Mouse (Mus musculus) urinary bladder, postnatal 14 days (tissue): Measurements from ENCODE around the gene Smg9.

Experiments used
- DNase-seq: peaks from one replicate; pipeline ENCODE4 v3.0.0; 2021; ENCODE audit warnings: low spot score

The Smg9 gene

GRCm38 (mm10) chr7:24445266-24445926, 46.0 kb downstream of the Smg9 start:
- DNase-seq: no peak

- no peak for DNase-seq
Measured at GRCm38 (mm10) chr7:24446697-24447340, 47.4 kb downstream of the Smg9 start.

- peak; percentile 36 for DNase-seq
Measured at GRCm38 (mm10) chr7:24448782-24449517, 49.5 kb downstream of the Smg9 start.

- DNase-seq: no peak
Measured at GRCm38 (mm10) chr7:24450585-24451017, 51.2 kb downstream of the Smg9 start.

GRCm38 (mm10) chr7:24451855-24452311, 52.5 kb downstream of the Smg9 start, which contains the start of gene Irgc1:
Irgc1 (minus strand) TSS chr7:24452297.
- DNase-seq: no peak

- no peak for DNase-seq
Measured at GRCm38 (mm10) chr7:24454199-24454598, 54.8 kb downstream of the Smg9 start.

- no peak for DNase-seq
Measured at GRCm38 (mm10) chr7:24455726-24456125, 56.3 kb downstream of the Smg9 start.

GRCm38 (mm10) chr7:24457726-24458370, 58.4 kb downstream of the Smg9 start:
- no peak for DNase-seq

- DNase-seq: peak; percentile 62
Measured at GRCm38 (mm10) chr7:24459440-24459839, 60.0 kb downstream of the Smg9 start.

GRCm38 (mm10) chr7:24459843-24460242, 60.4 kb downstream of the Smg9 start:
- DNase-seq: peak; percentile 64

GRCm38 (mm10) chr7:24461376-24462051, 62.1 kb downstream of the Smg9 start:
- DNase-seq: peak; percentile 47

GRCm38 (mm10) chr7:24462388-24463319, 63.2 kb downstream of the Smg9 start, which contains the start of gene Plaur:
Plaur (plus strand) TSS chr7:24462484.
- peak; percentile 71 for DNase-seq

- DNase-seq: no peak
Measured at GRCm38 (mm10) chr7:24466835-24467234, 67.4 kb downstream of the Smg9 start.

- no peak for DNase-seq
Measured at GRCm38 (mm10) chr7:24467886-24468285, 68.5 kb downstream of the Smg9 start.

GRCm38 (mm10) chr7:24469126-24469525, 69.7 kb downstream of the Smg9 start:
- no peak for DNase-seq

GRCm38 (mm10) chr7:24470356-24470755, 70.9 kb downstream of the Smg9 start:
- DNase-seq: peak; percentile 25
